Mouse (Mus musculus) spleen, adult 12 weeks (tissue): ENCODE measurements around the gene Anxa6.
"Not testable (repeated sequence)": the region's sequence is repeated elsewhere in the genome, so short reads cannot be mapped to it uniquely, and the experiment has no call there.

ENCODE experiments used
- DNase-seq: peaks from one replicate; pipeline ENCODE4 v3.0.0; 2022; ENCODE audit warnings: low spot score

Anxa6 gene

DNA sequence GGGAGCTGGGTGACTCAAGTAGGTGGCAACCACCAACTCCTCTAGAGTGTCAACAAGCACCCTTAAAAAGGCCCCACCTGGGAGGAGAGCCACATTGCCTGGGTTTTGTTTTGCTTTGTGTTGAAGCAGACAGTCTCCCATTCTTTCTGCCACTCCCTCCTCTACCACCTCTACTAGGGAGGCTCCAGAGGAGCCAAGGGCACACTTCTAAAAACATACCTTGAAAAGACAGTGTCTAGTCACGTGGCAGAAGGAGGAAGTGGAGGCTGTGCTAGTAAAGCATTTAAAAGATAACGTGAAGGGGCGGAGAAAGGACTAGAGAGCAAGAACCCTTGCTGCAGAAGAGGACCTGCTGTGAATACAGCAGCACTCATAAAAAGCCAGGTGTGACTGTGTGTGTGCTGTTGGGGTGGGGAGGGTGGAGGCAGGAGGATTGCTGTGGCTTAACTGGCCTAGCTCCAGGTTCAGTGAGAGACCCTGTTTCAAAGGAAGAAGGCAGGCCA, 74.6 kb downstream of the Anxa6 start:
- peak; percentile 35 for DNase-seq

DNA sequence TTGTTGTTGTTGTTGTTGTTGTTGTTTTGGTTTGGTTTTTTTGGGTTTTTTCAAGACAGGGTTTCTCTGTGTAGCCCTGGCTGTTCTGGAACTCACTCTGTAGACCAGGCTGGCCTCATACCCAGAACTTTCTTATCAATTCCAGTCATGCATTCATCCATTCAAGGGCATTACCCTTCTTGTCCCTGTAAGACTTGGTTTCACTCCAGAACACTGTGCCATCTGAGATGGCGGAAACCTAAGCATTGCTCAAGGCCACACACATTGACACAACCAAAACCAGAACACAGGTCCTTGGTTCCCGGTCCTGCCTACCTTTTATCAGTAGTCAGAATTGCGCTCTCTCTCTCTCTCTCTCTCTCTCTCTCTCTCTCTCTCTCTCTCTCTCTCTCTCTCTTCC, 75.5 kb downstream of the Anxa6 start:
- DNase-seq: not testable (repeated sequence)

DNA sequence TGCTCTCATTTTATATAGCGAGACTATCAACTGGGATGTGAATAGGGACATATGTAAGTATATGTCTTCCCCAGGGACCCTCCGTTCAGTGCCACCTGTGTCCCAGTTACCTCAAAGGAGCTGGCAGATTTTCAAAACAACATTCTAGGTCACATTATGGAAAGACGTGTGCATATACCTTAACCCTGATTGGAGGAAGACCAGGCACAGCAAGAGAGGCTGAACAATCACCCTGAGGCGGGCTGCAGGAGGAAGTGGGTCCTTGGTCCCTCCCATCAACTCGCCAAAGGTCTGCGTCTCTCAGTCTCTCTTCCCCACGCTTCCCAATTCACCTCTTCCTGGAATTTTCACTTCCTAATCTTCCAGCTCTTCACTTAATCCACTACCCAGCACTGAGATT, 76.3 kb downstream of the Anxa6 start:
- DNase-seq: no peak

DNA sequence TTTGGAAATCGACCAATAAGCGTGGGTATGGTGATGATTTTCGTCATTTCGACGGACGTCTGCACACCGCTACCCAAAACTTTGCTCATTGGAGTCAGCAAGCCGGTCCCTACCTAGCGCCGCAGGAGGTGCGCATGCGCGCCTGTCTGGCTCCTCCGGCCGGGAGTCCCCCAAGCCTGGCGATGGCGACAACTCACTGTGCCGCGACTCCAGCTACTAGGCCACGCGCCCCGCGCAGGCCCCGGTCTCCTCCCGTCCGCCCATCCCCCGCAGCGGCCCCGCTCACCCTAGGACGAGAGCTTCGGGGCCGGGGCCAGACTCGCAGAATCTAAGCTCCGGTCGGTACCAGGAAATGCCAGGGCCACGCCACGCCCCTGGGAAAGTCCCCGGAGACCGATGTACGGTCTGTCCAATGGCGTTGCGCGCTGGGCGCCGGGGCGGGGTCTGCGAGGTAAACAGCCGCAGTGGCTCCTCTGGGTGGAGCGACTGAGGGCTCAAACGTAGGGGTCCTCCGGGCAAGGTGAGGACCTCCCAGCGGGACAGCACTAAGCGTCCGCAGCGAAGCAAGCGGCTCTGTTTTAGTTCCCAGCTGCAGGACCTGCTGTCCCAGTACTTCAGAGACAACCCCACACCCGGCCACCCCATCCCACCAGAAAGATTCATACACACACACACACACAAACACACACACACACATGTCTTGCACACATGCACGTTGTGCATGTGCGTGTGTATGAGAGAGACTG, 77.3 kb downstream of the Anxa6 start:
- DNase-seq: peak; percentile 99

DNA sequence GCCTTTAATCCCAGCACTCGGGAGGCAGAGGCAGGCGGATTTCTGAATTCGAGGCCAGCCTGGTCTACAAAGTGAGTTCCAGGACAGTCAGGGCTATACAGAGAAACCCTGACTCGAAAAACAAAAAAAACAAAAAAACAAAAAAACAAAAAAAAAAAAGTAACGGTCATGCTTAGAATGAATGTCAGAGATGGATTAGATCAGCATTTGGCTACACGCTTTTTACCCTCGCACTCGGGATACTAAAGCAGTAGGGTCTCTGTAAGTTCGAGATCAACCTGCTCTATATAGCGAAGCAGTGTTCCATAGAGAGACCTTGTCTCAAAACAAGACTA, 77.9 kb downstream of the Anxa6 start:
- DNase-seq: not testable (repeated sequence)

DNA sequence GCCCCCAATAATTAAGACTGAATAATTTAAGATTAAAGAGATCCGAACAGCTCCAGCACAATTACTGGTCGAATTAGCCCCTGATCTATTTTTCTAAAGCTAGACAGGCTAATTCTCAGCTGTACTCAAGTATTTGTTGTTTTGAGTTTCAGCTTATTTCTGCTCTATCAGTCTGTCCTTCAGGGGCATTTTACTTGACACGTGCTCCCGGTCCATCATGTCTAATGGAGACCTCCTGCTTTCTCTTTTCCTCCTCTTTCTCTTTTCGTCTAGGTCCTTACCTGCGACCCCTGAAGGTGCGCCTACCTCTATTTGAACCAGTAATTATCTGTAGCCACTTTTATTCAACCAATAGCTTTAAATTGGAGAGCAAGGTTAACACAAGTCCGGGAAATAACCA, 78.5 kb downstream of the Anxa6 start:
- DNase-seq: no peak

DNA sequence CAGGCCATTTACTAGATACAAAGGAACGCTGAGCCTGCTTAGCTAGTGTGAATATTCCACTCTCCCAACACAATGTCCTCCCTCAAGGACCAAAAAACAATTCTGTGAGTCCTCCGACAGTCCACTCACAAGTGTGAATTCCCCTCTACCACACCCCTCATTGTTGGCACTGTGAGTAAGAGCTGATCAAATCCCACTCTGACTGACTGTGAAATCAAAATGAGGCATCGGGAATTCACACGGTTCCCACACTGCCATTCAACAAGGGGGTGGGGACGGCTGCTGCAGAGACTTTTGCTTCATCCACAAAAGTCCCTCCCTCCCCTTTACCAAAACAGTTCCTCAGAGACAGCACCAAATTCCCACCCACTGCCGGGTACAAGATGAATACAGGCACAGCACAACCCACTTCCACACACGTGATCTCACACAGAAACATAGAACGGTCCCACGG, 79.2 kb downstream of the Anxa6 start:
- no peak for DNase-seq

DNA sequence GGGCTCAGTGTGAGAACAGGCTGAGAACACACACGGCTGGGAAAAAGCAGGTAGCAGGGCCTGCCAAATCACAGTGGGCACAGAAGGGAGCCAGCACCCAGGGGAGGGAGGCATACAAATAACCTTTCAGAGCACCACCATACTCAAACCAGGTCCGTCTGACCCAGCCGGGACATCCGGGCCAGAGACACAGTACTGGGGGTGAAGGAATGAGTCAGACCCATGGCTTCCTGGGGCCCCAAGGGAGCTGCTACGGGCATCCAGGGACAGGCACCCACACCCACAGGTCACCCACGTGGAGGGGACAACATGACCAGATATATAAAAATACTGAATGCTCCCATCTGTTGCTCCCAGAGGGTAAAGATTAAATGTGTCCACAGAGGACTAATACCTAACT, 80.6 kb downstream of the Anxa6 start:
- no peak for DNase-seq

DNA sequence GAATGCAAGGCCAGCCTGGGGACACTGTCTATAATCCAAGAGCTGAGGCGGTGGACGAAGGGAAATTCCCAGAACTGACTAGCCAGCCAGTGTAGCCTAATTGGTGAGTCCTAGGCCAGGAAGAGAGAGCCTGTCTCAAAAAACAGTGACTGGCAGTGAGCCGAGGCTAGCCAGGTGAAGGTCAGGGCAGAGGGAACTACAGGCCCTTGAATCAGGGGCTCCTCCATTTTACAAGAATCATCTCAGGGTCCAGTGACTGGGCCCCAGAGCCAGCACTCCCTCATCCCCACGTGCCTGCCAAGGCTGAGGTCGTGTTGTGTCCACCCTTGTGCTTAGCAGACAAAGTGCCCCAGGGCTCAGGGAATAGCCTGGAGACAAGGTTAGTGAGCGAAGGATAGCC, 82.6 kb downstream of the Anxa6 start:
- DNase-seq: no peak

DNA sequence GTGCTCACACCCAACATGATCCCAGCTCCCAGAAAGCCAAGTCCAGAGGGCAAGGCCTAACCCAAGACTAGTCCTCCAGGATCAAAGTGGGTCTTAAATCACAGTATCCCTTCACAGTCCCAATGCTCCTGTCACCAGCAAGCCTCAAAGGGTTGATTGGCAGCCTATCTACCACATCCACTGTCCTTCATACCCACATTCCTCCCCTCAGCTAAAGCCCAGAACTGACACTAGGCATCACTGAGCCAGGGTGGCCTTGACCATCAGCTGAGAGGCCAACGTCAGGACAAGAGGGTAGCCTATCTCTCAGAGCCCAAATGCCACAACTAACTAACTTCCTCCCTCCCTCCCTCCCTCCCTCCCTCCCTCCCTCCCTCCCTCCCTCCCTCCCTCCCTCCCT, 83.5 kb downstream of the Anxa6 start:
- no peak for DNase-seq

DNA sequence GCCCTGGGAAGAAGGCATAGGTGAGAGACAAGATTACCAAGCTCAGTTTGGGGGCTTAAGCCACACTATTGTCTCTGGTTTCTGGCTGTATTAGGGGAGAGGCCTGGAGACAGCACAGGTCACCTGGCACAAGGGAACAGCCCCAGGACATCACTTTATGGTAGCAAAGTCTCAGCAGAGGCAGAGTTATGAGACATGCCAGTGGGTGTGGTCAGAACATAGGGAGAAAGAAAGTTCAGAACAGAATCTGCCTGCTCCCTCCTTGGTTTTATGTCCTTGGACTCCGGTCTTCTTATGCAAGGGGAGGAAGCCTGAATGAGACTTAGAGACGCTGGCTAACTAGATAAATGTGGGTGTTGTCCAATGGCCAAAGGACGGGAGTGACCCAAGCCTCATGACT, 88.5 kb downstream of the Anxa6 start:
- no peak for DNase-seq

DNA sequence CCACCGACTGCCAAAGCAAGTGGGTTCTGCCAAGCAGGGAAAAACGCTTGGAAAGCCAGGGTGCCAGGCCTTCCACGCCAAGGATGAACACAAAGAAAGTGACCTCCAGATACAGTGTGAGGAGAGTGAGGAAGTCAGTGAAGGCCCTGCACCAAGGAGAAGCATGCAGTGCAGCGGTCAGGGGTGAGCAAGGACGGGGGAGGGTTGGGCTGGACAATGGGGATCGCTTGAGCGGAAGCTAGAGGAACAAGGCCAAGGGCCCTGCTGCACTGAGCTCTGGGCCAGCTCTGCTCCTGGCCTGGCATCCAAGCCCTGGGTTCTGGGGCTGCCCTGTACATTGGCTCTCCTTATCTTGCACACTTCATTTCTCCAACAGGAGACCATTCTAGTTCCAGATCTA, 93.2 kb downstream of the Anxa6 start:
- DNase-seq: no peak

DNA sequence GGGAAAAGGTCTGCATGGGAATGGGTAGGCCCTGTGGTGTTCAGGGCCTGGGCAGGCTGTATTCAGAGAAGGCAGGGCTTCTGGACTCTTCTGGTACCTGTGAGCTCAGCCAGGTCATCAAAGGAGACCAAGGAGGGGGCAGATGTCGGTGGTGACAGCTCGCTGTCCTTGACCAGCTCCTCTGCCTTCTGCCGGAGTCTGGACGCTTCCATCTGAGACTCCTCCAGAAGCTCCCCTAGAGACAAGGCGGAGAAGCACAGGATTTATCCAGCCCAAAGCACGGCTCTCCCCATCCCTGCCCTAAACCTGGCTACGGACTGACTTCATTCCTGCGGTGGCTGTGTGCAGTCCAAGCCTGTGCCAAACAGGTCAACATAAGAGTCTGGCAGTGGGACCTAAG, 93.7 kb downstream of the Anxa6 start:
- DNase-seq: no peak

DNA sequence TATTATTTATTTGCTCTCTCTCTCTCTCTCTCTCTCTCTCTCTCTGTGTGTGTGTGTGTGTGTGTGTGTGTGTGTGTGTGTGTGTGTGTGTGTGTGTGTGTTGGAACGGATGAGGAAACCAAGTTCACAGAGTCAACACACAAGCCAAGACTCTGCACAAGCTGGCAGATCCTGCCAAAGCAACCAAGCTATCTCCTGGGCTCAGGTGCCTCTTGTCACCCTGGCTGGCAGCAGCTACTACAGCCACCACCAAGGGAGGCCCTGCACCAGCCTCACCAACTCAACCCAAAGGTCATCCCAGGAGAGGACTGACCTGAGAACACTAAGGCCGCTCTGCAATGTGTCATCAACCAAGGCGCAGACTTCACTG, 96.5 kb downstream of the Anxa6 start:
- no peak for DNase-seq

DNA sequence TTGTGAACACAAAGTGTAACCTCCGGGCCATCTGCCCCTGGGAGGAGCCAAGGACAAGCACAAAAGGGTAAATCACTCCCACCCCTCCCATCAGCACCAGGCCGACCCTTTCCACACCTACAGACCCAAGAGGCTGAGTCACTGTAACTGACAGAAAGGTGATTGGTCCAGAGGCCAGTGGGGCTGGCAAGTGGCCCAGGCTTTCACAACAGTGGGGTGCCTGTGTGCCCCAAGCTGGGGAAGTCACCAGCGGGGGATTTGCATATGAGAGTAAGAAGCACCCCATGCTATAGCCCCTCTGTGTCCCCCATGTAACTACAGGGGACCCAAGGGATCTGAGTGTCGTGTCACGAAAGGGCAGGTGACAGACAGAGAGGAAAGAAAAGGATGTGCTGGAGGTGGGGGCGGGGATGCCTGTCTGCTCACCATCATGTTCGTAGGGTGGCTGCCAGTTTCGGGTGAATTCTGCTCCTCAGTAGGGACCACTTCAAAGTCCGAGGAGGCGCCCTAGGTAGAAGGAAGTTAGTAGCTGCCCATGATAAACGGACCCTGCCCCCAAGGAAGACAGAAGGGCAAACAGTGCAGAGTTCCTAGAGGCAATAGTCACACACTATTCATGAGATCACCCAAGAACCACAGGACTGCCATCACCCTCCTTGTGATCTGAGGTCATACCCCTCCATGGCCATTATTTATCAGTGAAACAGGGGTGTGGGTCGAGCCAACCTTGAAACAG, 97.0 kb downstream of the Anxa6 start:
- DNase-seq: no peak

DNA sequence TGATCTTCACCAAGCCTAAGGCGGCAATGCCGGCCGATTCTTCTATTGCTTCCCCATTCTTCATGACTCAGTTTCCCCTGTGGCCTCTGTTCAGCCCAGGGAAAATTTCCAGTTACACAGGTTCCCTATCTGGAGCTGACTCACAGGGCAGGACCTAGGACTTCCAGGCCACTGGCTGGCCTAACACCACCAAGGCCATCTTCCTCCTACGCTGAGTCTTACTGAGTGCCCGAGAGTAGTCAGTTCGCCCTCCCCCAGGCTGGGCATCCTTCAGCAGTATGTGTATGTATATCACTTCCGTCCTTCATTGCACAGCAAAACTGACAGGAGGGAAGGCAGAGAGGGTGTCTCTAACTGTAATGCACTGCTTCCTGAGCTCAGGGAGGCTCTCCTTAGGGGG, 99.0 kb downstream of the Anxa6 start:
- DNase-seq: no peak

DNA sequence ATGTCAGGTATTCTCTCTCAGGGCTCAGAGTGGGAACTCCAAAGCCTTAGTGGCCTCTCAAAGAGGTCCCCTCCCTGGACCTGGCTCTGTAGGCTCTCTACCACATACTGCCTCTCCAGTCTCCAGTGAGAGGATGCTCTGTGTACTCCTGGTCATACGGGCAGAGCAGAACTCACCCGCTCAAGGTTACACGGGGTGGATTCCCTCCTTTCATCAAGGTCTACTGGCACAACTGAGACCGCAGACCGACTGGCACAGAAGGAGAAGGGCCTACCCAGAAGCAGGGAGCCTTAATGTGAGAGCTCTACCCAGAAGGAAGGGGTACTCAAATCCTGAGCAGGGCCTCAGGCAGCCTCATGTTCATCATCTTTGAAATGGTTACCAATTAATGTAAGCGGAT, 100.7 kb downstream of the Anxa6 start:
- no peak for DNase-seq

DNA sequence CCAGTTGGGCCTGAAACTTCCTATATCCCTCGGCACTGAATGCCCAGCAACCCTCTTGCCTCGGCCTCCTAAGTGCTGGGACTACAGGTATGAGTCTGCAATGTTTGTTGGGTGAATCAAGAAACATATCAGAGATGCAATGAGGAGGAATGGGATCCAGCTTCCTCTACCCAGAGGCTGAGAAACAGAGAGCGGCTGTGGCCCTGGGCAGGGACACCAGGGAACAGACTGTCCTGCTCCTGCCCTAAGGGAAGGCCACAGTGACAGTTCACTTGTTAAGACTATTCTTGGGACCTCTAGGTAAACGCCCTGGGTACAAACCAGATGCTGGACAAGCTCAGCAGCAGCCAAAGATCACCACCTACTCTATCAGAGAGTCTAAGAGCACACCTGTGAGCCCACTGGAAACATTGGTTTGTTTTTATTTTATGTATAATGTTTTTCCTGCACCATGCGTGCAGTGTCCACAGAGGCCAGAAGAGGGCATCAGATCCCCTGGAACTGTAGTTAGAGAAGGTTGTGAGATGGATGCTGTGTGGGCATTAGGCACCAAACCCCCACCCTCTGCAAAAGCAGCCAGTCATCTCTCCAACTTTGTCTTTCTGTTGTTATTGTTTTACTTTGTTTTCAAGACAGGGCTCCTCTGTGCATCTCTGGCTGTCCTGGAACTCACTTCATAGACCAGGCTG, 101.7 kb downstream of the Anxa6 start:
- peak; percentile 47 for DNase-seq

DNA sequence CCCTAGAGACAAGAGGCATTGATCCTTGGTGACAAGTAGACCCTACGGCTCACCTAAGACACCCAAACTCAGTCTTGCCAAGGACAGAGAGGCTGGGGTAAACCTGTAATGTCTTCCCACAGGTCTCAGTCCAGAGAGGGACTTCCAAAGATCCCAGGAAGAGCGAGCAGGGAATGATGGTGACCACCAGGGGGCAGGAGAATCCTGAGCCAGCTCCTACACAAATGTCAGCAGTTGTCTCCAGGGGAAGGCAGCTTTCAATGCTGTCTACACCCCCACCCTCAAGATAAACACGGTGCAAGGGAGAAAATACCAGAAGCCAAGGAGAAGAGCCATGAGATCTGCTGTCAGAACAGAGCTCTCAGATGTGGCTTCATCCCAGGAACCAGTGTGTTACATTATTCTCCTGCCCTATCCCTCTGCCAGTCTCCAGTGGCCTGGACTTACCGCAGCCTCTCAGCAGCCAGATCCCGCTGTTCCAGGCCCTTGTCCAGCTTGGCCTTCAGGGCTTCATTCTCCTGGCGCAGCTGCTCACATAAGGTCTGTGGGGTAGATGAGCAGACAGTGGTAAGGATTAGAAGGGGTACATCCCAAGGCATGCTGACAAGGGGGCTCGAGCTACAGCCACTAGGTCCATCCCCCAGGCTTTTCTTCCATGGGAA, 102.8 kb downstream of the Anxa6 start:
- peak; percentile 17 for DNase-seq

DNA sequence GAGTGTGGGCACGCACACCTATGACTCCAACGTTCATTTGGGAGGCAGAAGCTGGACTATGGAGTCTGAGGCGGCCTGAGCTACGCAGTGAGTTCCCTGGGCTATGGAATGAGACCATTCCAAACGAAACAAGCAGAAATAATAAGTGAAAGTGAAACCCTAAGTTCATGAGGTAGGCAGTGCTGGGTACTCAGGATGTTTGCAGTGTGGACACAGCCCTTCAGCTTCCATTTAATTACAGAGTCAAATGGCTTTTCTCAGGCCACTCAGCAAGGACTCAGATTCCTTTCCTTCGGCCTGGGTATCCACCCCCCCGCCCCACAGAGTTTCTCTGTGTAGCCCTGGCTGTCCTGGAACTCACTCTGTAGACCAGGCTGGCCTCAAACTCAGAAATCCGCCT, 103.5 kb downstream of the Anxa6 start:
- DNase-seq: no peak

DNA sequence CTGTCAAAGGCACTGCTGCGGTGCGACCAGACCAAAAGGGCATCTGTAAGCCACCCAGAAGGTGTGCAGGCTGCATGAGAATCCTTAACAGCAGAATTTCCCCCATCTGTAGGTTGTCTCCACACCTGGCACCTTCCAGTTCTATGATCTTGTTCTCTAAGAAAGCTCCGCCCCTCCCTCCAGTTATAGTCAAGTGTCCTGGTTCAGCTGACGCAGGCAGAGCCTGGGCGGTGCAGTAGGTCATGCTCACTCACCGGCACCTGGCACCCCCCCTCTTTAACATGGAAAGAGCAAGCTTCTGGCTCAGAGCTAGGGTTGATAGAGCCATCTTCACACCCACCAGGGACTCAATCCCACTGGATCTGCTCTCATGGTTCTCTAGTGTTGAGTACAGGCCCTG, 104.0 kb downstream of the Anxa6 start:
- DNase-seq: no peak
